Mouse (Mus musculus) forebrain, embryonic 11.5 days (tissue): ENCODE data around the gene Cecr2. TPM values are rescaled to one million over a fixed set of nuclear protein-coding genes. Genes with fewer than 3 reads are reported as not detected.
A peak's percentile ranks its signal among the peaks of the same experiment; 100 is the strongest.

Source experiments
- ATAC-seq: fragments of 200-750 bp; cut with Nextera tagmentation; replicated peaks from 2 replicates; pipeline ENCODE4 v1.8.0; 2017; ENCODE audit warnings: moderate TSS enrichment; ENCODE audit not compliant: low FRiP score
- DNase-seq: peaks from one replicate; pipeline ENCODE4 v3.0.0-alpha.2; 2017; ENCODE audit warnings: low spot score
- H3K27ac ChIP-seq: fragments of 300-500 bp; sonication (generic); 2 replicates; pipeline ENCODE4 v1.5.1; 2014; ENCODE audit warnings: low read depth, low read length
- H3K27me3 ChIP-seq: fragments of 300-500 bp; sonication (generic); 2 replicates; pipeline ENCODE4 v1.6.1; 2014; ENCODE audit warnings: mild to moderate bottlenecking, low read length, mixed read lengths; ENCODE audit not compliant: control insufficient read depth, insufficient read depth
- H3K36me3 ChIP-seq: fragments of 300-500 bp; sonication (generic); 2 replicates; pipeline ENCODE4 v1.6.1; 2014; ENCODE audit warnings: mild to moderate bottlenecking, low read length, moderate library complexity, mixed read lengths; ENCODE audit not compliant: control insufficient read depth, insufficient read depth
- H3K4me1 ChIP-seq: fragments of 300-500 bp; sonication (generic); replicated peaks from 2 replicates; pipeline ENCODE4 v1.6.1; 2014; ENCODE audit warnings: low read length, mixed read lengths; ENCODE audit not compliant: control insufficient read depth, insufficient read depth
- H3K4me2 ChIP-seq: fragments of 300-500 bp; sonication (generic); 2 replicates; pipeline ENCODE4 v1.6.1; 2014; ENCODE audit warnings: low read depth, mild to moderate bottlenecking, low read length, moderate library complexity, mixed read lengths; ENCODE audit not compliant: severe bottlenecking
- H3K4me3 ChIP-seq: fragments of 300-500 bp; sonication (generic); 2 replicates; pipeline ENCODE4 v1.5.1; 2014; ENCODE audit warnings: low read depth, low read length
- H3K9ac ChIP-seq: fragments of 300-500 bp; sonication (generic); 2 replicates; pipeline ENCODE4 v1.6.1; 2014; ENCODE audit warnings: low read length
- H3K9me3 ChIP-seq: fragments of 300-500 bp; sonication (generic); 2 replicates; pipeline ENCODE4 v1.6.1; 2016; ENCODE audit warnings: low read length, mixed read lengths; ENCODE audit not compliant: control insufficient read depth
- WGBS: fragments of 180-500 bp; shearing (Covaris S2); extraction: QIAGEN DNeasy Blood & Tissue Kit; methylation state at CpG from one replicate; pipeline ENCODE4 v1.1.7; 2014; 5-methylcytosine and 5-hydroxymethylcytosine counted together
- polyA plus RNA-seq: library from polyadenylated mRNA; unstranded; fragments of >200 nt; fragmentation: Nextera tagmentation; extraction: Ambion mirVana; gene quantifications from 2 replicates; pipeline ENCODE4 v1.2.1, GENCODE M21; 2014

The Cecr2 gene
- 20.4 and 22.0 TPM in 2 replicates for polyA plus RNA-seq

DNA sequence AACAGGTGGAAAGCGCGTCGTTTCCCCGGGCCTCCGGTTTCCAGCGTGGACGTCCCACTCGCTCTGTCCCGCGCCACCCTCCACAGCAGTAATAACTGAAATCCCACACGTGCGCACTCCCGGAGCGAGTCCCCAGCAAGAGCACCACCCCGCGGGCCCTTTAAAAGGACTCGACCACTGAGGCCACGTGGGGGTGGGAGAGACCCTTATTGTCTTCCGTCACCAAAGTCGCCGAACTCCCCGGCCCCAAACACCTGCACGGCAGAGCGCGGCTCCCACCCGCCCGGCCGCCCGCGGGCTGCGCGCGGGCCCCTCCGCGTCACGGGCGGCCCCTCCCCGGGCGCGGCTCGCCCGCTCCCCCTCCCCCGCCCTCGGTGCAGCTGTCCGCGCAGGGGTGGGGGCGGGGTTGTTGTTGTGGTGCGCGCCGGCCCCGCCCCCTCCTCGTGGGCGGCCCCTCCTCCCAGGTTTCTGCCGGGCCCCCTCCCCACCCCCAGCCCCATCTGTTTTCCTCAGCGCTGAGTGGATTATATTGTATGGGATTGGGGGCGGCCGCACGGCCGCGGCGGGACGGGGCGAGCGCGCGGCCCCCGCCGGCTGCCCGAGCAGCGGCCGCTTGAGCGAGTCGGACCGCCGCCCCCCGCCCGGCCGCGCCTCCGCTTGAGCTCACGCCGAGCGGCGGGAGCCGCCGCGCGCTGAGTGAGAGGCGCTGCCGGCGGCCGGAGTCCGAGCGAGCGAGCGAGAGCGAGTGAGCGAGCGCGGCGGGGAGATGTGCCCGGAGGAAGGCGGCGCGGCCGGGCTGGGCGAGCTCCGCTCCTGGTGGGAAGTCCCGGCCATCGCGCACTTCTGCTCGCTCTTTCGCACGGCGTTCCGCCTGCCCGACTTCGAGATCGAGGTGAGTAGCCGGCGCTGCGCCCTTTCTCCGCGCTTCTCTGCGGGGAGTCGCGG lies at the start of gene Cecr2:
Gene Cecr2, plus strand, starts transcription at position 554 of the 945 bp plus-strand sequence.
- no peaks in the 10 kb centered on the region for H3K9me3 ChIP-seq
- no peaks in the 10 kb centered on the region; the same call in 1 of the 2 replicates for H3K27me3 ChIP-seq
- no peaks in the 10 kb centered on the region for H3K36me3 ChIP-seq
- peak within 1 kb of the TSS; percentile 91 for H3K9ac ChIP-seq
- peak within 1 kb of the TSS; percentile 88 for H3K4me2 ChIP-seq
- H3K4me3 ChIP-seq: peak within 1 kb of the TSS; percentile 88
- peak; percentile 95 for DNase-seq
- H3K27ac ChIP-seq: peak within 1 kb of the TSS; percentile 100
- peak; percentile 87 for ATAC-seq
- under 1% methylated on average over 120 of the region's 127 CpGs for WGBS
- no peaks in the 10 kb centered on the region; the same call in 1 of the 2 replicates for H3K4me1 ChIP-seq

DNA sequence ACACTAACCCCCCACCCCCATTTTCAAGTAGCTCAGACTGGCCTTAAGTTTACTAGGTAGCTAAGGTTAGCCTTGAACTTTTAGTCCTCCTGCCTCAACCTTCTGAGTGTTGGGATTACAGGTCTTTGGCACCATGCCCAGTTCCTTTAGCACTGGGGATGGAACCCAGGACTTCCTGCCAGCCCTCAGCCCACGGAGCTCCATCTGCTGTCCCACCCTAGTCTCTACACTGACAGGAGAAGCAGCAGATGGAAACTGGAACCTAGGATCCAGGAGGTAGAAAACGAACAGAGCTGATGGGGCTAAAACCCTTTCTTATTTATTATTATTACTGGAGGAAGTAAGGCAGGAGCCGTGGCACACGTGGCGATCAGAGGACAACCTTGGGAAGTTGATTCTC lies 48.6 kb upstream of the Cecr2 start:
- Histone ChIP-seq H3K4me2 (no peak overlapping the region), H3K27me3 (no peaks in the 10 kb centered on the region), H3K36me3 (no peaks in the 10 kb centered on the region), H3K4me3 (no peak overlapping the region), H3K27ac (no peak overlapping the region), H3K4me1 (no peaks in the 10 kb centered on the region), H3K9ac (no peak overlapping the region), H3K9me3 (no peaks in the 10 kb centered on the region)
- WGBS: 77% methylated on average over 5 of the region's 5 CpGs
- ATAC-seq (no peak), DNase-seq (no peak)

DNA sequence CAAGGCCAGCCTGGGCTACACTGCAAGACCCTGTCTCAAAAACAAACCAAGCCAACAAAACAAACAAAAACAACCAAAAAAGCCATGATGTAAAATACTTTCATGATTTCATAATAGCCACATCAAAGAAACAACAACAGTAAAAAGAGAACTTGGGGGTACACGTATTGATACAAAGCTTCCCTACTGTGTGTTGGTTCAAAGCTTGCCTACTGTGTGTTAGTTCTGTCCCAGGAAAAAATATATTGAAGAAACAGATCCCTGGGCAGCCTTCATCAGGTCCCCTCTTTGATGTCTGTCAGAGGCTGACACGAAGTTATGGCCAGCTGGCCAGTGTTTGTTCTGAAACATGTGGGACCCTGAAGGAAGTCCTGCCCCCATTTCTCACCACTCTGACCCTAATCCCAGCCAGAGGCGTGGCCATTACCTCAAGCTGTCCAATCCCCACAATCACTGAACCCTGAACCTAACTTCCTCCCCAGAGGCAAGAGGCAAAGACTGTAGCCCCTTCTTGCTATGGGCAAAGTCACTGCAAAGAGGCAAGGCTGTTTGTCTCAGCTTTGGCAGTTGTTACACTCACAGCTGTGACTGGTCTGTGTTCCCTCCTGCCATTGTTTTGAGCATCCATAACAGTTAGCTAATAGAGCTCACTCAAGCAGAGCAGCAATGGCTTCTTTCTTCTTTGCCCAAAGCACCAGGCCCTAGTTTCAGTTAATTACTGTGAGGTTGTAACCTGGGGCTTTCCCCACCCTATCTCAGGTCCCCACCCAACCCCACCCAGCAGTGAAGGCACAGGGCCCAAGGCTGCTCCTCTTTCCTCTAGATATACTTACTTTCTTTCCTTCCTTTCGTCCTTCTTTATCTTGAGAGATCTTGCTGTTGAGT lies 47.4 kb upstream of the Cecr2 start:
- H3K9me3 ChIP-seq: no peaks in the 10 kb centered on the region
- DNase-seq (no peak), ATAC-seq (no peak)
- no peaks in the 10 kb centered on the region for H3K36me3 ChIP-seq
- no peaks in the 10 kb centered on the region for H3K27me3 ChIP-seq
- no peaks in the 10 kb centered on the region for H3K4me1 ChIP-seq
- H3K27ac ChIP-seq: no peak overlapping the region
- H3K4me3 ChIP-seq: no peak overlapping the region
- no peak overlapping the region for H3K4me2 ChIP-seq
- 75% methylated on average over 4 of the region's 4 CpGs for WGBS
- no peak overlapping the region for H3K9ac ChIP-seq

DNA sequence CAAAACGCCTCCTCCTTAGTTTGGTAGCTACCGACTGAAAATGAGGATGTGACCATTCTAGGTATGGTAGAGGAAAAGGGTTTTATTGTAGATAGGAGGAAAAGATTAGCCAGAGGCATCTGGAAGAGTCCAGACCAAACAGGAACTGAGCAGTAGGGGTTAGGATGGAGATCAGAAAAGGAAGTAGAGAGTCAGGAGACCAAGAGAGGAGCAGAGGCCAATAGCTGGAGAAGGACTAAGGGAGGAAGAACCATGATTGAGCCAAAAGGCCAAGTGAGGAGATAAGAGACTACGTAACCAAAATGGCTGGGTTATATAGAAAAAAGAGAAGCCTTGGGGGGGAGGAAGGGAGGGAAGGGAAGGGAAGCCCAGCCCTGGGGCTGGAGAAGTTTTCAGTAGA lies 46.0 kb upstream of the Cecr2 start:
- DNase-seq (no peak), ATAC-seq (no peak)
- Histone ChIP-seq H3K9ac (no peak overlapping the region), H3K27me3 (no peaks in the 10 kb centered on the region), H3K9me3 (no peaks in the 10 kb centered on the region), H3K4me3 (no peak overlapping the region), H3K4me2 (no peak overlapping the region), H3K36me3 (no peaks in the 10 kb centered on the region), H3K27ac (no peak overlapping the region), H3K4me1 (no peaks in the 10 kb centered on the region)
- WGBS: 82% methylated on average over 3 of the region's 3 CpGs

DNA sequence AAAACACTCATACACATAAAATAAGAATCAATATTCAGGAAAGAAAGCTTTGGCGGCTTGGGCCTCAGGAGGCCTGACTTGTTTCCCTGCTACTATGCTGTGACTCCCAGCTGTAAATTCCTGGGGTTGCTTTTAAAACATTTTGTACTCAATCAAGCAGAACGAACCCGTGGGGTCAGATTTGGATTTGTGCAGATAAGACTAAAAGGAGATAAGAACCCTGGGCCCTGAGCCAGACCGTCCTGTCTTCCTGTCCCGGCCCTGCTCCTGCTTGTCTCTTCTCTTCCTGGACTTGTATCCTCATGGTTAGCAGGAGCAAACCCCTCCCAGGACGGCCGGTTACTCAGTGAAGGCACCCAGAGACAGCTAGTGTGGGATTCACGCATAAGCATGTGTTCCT lies 41.1 kb upstream of the Cecr2 start:
- no peak overlapping the region for H3K9ac ChIP-seq
- H3K4me1 ChIP-seq: no peaks in the 10 kb centered on the region
- no peak for ATAC-seq
- H3K36me3 ChIP-seq: no peaks in the 10 kb centered on the region
- no peaks in the 10 kb centered on the region for H3K9me3 ChIP-seq
- no peak overlapping the region for H3K4me3 ChIP-seq
- 75% methylated on average over 8 of the region's 8 CpGs for WGBS
- no peak overlapping the region for H3K27ac ChIP-seq
- DNase-seq: no peak
- H3K4me2 ChIP-seq: no peak overlapping the region
- H3K27me3 ChIP-seq: no peaks in the 10 kb centered on the region

DNA sequence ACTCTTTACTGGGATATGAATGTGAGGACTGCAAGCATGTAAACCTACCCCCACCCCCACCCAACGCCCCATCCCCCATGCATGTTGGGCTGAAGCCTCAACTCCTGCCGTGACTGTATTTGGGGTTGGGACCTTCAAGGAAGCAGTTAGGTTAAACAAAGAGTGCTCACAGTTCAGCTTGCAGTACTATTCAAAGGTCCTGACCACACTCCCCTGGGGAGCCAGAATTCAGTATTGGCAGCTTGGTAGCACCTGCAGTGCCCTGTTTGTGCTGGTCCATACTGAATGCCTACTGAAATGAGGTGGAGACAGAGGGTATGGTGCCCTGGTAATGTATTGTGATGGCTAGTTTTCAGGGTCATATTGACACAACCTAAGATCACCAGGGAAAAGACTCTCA lies 39.1 kb upstream of the Cecr2 start:
- Histone ChIP-seq H3K9ac (no peak overlapping the region), H3K36me3 (no peaks in the 10 kb centered on the region), H3K4me2 (no peak overlapping the region), H3K4me3 (no peak overlapping the region), H3K4me1 (no peaks in the 10 kb centered on the region), H3K27me3 (no peaks in the 10 kb centered on the region), H3K9me3 (no peaks in the 10 kb centered on the region), H3K27ac (no peak overlapping the region)
- DNase-seq (no peak), ATAC-seq (no peak)
- WGBS: 60% methylated on average over 2 of the region's 2 CpGs

DNA sequence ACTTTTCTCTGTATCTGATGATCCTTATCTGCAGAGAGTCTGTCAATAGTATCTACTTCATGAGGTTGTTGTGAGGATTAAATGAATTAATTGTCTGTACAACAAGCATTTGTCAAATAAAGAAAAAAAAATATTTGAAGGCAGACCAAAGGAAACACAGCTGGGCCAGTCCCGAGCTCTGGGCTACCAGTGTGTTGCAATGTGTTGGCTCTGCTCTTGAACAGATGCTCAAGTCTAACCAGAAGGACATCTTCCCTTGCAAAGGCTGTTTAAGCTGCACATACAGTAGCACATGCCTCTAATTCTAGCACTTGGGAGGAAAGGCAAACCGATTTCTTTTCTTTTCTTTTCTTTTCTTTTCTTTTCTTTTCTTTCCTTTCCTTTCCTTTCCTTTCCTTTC lies 37.2 kb upstream of the Cecr2 start:
- Histone ChIP-seq H3K36me3 (no peaks in the 10 kb centered on the region), H3K9ac (no peak overlapping the region), H3K27ac (no peak overlapping the region), H3K4me3 (no peak overlapping the region), H3K9me3 (no peaks in the 10 kb centered on the region), H3K27me3 (no peaks in the 10 kb centered on the region), H3K4me2 (no peak overlapping the region), H3K4me1 (no peaks in the 10 kb centered on the region)
- no peak for DNase-seq
- no peak for ATAC-seq
- 83% methylated on average over 2 of the region's 2 CpGs for WGBS

DNA sequence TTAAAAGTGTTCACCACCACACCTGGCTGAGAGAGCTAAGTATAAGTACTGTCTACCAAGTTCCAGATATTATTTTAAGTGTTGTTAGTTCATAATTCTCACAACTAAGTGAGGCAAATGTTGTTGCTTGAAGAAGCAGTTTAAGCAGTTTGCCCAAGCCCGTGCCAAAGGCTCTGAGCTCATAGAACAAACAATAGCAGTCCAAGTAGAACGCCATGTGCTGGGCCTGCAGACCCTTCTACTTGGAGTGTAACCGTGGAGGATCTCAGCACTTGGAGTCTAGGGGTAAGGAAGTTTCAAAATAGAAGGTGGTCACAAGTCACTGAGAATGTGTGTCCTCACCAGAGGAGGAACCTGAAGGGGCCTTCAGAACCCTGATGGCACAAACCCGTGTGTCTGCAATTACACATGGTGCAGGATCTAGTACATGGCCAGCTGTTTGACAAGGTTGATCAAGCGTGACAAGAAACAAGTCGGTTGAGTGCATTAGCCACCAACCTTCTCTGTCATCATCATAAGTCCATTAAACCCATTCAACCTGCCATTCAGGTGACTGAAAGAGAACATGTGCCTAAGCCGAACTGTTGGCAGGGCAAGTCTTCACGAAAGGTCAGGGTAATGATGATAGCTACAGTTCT lies 30.7 kb upstream of the Cecr2 start:
- no peaks in the 10 kb centered on the region for H3K4me1 ChIP-seq
- no peak overlapping the region for H3K4me3 ChIP-seq
- no peak overlapping the region for H3K4me2 ChIP-seq
- no peak for DNase-seq
- no peaks in the 10 kb centered on the region for H3K9me3 ChIP-seq
- ATAC-seq: no peak
- 91% methylated on average over 8 of the region's 8 CpGs for WGBS
- H3K27me3 ChIP-seq: no peaks in the 10 kb centered on the region
- H3K9ac ChIP-seq: no peak overlapping the region
- no peaks in the 10 kb centered on the region for H3K36me3 ChIP-seq
- H3K27ac ChIP-seq: no peak overlapping the region
